Mouse (Mus musculus) intestine, postnatal 0 days (tissue): ENCODE results near the gene Rpgr. TPM values are rescaled to one million over a fixed set of nuclear protein-coding genes. Genes with fewer than 3 reads are reported as not detected.

ENCODE experiments used
- ATAC-seq: fragments of 200-750 bp; cut with Nextera tagmentation; 2 replicates; pipeline ENCODE4 v1.8.0; 2017; ENCODE audit warnings: mild to moderate bottlenecking, moderate TSS enrichment, moderate library complexity
- H3K27ac ChIP-seq: fragments of 300-500 bp; sonication (generic); 2 replicates; pipeline ENCODE4 v1.5.1; 2014; ENCODE audit warnings: mild to moderate bottlenecking, low read depth, low read length, moderate library complexity
- H3K27me3 ChIP-seq: fragments of 300-500 bp; sonication (generic); replicated peaks from 2 replicates; pipeline ENCODE4 v1.6.1; 2014; ENCODE audit warnings: low read length, mixed read lengths; ENCODE audit not compliant: control insufficient read depth, insufficient read depth
- H3K36me3 ChIP-seq: fragments of 300-500 bp; sonication (generic); 2 replicates; pipeline ENCODE4 v1.6.1; 2014; ENCODE audit warnings: mild to moderate bottlenecking, moderate library complexity; ENCODE audit not compliant: control insufficient read depth, insufficient read depth
- H3K4me1 ChIP-seq: fragments of 300-500 bp; sonication (generic); replicated peaks from 2 replicates; pipeline ENCODE4 v1.6.1; 2014; ENCODE audit warnings: antibody characterized with exemption, low read length, mixed read lengths; ENCODE audit not compliant: control insufficient read depth, insufficient read depth
- H3K4me2 ChIP-seq: fragments of 300-500 bp; sonication (generic); replicated peaks from 2 replicates; pipeline ENCODE4 v1.6.1; 2014; ENCODE audit warnings: low read depth, mild to moderate bottlenecking, moderate library complexity
- H3K4me3 ChIP-seq: fragments of 300-500 bp; sonication (generic); 2 replicates; pipeline ENCODE4 v1.5.1; 2014; ENCODE audit warnings: low read depth, low read length
- H3K9ac ChIP-seq: fragments of 300-500 bp; sonication (generic); 2 replicates; pipeline ENCODE4 v1.6.1; 2014; ENCODE audit warnings: mild to moderate bottlenecking, low read depth, low read length
- H3K9me3 ChIP-seq: fragments of 300-500 bp; sonication (generic); 2 replicates; pipeline ENCODE4 v1.6.1; 2016; ENCODE audit warnings: mixed run types; ENCODE audit not compliant: control insufficient read depth
- CTCF ChIP-seq: sonication (generic); IDR thresholded peaks from 2 replicates; pipeline ENCODE4 v1.5.1; 2016; ENCODE audit warnings: low read depth, mild to moderate bottlenecking, control low read depth, antibody characterized with exemption, moderate library complexity
- WGBS: fragments of 180-500 bp; shearing (Covaris S2); extraction: QIAGEN DNeasy Blood & Tissue Kit; methylation state at CpG from one replicate; pipeline ENCODE4 v1.1.7; 2014; 5-methylcytosine and 5-hydroxymethylcytosine counted together
- polyA plus RNA-seq: library from polyadenylated mRNA; unstranded; fragments of >200 nt; fragmentation: Nextera tagmentation; extraction: Ambion mirVana; gene quantifications from 2 replicates; pipeline ENCODE4 v1.2.1, GENCODE M21; 2015

The Rpgr gene
- polyA plus RNA-seq, 1 experiment from 2014 or later = 4.1 TPM

DNA sequence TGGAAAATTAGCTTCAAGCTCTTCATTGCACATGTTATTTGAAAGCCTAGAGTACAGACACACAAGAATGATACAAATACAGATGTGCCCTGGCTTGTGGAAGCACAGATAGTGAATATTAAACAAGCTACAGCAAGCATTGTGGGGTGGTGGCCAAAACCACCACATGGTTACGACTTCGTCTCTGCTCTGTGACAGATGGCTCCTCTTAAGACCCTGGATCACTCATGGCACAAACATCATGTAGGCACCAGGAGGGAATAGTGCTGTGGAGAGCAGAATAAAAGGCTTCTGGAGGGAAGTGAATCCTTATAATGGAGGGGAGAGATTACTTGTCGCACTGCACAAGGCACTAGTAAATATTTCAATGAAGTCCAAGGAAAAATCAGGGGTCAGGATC, 120.9 kb downstream of the Rpgr start:
- Histone ChIP-seq H3K27me3 (no peaks in the 10 kb centered on the region), H3K4me2 (no peak overlapping the region), H3K4me3 (no peak overlapping the region), H3K4me1 (no peaks in the 10 kb centered on the region), H3K9me3 (no peaks in the 10 kb centered on the region), H3K36me3 (no peaks in the 10 kb centered on the region), H3K27ac (no peak overlapping the region), H3K9ac (no peak overlapping the region)
- ATAC-seq = no peak
- WGBS = 72% methylated on average over 3 of the region's 3 CpGs
- no peak for TF ChIP-seq CTCF

DNA sequence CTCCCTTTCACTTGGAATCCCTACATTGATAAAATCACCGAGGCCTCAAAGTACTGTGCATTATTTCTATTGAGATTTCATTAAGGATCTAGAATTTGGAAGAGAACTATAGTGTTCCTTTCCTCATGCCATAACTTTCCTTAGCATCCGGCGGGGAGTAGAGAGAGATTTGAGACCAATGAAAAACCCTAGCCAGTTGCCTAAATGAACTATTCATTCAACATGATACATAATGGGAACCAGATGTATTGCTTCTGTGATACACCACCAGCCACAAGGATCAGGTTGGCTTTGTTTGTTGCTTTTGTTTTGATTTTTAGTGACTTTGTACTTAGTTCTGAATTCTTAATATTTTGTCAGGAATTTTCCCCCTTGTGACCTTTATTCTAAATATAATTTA, 136.3 kb downstream of the Rpgr start:
- Histone ChIP-seq H3K27me3 (no peaks in the 10 kb centered on the region), H3K27ac (no peak overlapping the region), H3K9ac (no peak overlapping the region), H3K4me3 (no peak overlapping the region), H3K9me3 (no peaks in the 10 kb centered on the region), H3K36me3 (no peaks in the 10 kb centered on the region), H3K4me2 (no peak overlapping the region), H3K4me1 (no peaks in the 10 kb centered on the region)
- TF ChIP-seq CTCF = no peak
- no peak for ATAC-seq
- WGBS = 86% methylated on average over 3 of the region's 3 CpGs

DNA sequence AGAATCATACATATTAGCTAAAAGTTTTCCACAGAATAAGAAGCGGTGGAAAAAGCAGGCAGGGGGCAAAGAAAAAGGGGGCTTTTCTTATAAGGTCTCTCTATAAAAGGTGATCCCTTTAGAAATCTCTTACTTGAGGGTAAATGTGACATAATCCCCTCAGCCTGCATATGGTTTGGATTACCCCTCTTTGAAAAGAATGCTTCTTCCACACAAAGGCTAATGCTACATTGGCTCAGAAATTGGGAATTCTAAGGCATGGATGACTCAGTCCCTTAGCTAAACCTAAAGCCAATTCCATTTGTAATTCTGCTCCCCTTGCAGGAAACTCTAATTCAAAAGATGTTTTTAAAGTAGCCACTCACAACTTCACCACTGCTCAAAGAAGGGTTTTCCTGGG, 136.7 kb downstream of the Rpgr start:
- Histone ChIP-seq H3K4me3 (no peak overlapping the region), H3K27me3 (no peaks in the 10 kb centered on the region), H3K27ac (no peak overlapping the region), H3K36me3 (no peaks in the 10 kb centered on the region), H3K4me2 (no peak overlapping the region), H3K9me3 (no peaks in the 10 kb centered on the region), H3K9ac (no peak overlapping the region), H3K4me1 (no peaks in the 10 kb centered on the region)
- ATAC-seq = no peak
- 82% methylated on average over 1 of the region's 1 CpGs for WGBS
- TF ChIP-seq CTCF = no peak

DNA sequence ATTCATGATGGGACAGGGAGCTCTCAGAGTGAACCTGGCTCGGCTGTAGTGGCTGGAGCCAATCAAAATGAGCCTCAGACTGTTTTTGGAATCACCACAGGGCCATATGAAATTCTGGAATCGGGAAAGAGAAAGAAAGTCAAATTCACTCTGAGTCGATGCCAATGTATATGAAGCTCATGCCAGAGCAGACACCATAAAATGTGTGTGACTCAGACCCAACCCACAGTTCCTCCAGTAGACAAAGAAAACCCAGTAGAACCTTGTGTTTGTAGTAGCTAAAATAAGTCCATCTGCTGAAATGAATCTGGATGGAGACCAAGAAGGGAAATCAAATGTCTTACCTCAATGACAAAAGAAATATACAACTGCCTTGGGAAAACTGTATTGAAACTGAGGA, 142.8 kb downstream of the Rpgr start:
- Histone ChIP-seq H3K9ac (no peak overlapping the region), H3K27ac (no peak overlapping the region), H3K4me2 (no peak overlapping the region), H3K27me3 (no peaks in the 10 kb centered on the region), H3K4me3 (no peak overlapping the region), H3K9me3 (no peaks in the 10 kb centered on the region), H3K4me1 (no peaks in the 10 kb centered on the region), H3K36me3 (no peaks in the 10 kb centered on the region)
- 68% methylated on average over 3 of the region's 3 CpGs for WGBS
- no peak for ATAC-seq
- TF ChIP-seq CTCF = no peak

DNA sequence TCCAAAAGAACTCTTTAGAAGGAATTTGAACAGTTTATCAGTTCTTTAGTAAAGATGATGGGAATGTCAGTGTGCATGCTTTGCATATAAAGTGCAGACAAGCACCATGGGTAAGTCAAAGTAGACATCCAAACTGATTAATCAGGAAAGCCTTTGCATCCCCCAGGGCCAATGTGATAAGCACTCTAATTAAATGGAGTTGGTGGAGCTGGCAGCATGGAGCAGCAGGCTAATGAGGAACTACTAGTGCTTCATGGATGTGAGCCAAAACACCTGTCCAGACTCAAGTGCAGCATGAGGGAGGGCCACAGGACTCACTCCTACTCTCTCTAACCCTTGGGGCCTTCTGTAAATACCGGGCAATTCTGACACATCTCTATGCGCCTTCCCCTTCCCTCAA, 145.2 kb downstream of the Rpgr start:
- Histone ChIP-seq H3K27me3 (no peaks in the 10 kb centered on the region), H3K9me3 (no peaks in the 10 kb centered on the region), H3K27ac (no peak overlapping the region), H3K4me2 (no peak overlapping the region), H3K36me3 (no peaks in the 10 kb centered on the region), H3K9ac (no peak overlapping the region), H3K4me3 (no peak overlapping the region), H3K4me1 (no peaks in the 10 kb centered on the region)
- TF ChIP-seq CTCF = no peak
- WGBS = 69% methylated on average over 2 of the region's 2 CpGs
- no peak for ATAC-seq

DNA sequence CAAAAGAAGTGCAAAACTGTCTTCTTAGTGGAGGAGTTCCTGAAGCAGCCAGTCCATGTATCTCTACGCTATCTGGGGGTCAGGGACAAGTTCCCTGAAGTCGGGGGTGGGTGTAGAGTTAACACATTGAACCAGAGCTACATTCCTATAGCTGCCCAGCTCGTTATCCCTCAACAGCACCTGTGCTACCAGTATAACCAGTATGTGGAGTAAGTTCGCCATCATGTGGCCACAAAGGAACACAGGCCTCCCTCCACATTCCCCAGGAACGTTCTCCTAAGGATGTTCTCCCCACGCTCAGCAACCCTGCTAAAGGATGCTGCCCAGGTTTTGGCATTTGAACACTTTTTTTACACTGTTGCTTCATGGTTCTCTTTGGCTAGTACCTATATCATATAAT, 146.0 kb downstream of the Rpgr start:
- no peak for ATAC-seq
- 24% methylated on average over 6 of the region's 6 CpGs for WGBS
- Histone ChIP-seq H3K36me3 (no peaks in the 10 kb centered on the region), H3K27ac (no peak overlapping the region), H3K4me3 (no peak overlapping the region), H3K4me2 (no peak overlapping the region), H3K9ac (no peak overlapping the region), H3K4me1 (no peaks in the 10 kb centered on the region), H3K27me3 (no peaks in the 10 kb centered on the region), H3K9me3 (no peaks in the 10 kb centered on the region)
- TF ChIP-seq CTCF = peak; percentile 69

DNA sequence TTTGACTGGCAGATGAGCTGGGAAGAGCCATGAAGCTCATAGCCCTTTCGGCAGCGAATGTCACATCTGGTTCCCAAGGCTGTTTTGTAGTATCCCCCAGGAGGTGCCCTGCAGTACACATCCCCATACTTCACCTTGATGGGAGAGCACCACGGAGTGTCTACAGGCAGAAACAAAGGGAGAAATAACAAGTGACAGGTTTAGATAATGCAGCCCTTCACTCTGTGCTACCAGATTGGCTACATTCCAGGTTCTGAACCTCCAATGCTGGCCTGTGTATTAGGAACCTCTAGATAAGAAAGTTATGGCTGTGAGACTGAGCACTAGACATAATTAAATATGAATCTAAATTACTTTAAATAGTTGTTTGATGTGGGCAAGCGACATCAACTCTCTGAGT, 147.3 kb downstream of the Rpgr start:
- 67% methylated on average over 4 of the region's 4 CpGs for WGBS
- no peak for ATAC-seq

More for the DNA sequence above, 147.3 kb downstream of the Rpgr start:
- no peaks in the 10 kb centered on the region for H3K9me3 ChIP-seq
- no peak overlapping the region for H3K9ac ChIP-seq
- H3K36me3 ChIP-seq = no peaks in the 10 kb centered on the region
- no peaks in the 10 kb centered on the region for H3K27me3 ChIP-seq
- no peak overlapping the region for H3K4me3 ChIP-seq
- H3K4me2 ChIP-seq = no peak overlapping the region
- no peak overlapping the region for H3K27ac ChIP-seq
- no peaks in the 10 kb centered on the region for H3K4me1 ChIP-seq
- TF ChIP-seq CTCF = no peak
